10 mouse cellular contexts compared by ENCODE assay signal in the genomic region with DNA sequence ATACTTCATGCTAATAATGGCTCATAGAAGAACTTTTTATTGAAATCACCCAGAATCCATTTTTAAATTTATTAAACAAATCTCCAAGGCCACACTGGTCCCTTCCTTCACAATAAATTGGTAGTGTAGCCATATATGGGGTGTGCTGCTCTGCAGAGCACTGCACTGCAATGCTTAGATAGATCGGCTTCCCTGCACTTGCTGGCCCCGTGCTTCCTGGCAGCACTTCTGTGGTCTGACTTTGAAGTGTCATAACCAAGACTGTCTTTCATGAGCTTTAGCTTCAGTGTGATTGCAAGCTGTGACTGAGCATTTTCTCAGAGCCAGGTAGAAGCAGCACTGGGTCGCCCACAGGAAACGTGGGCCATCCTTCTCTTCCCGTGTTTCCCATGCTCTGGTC. TPM values are rescaled to one million over a fixed set of nuclear protein-coding genes. Genes with fewer than 3 reads are reported as not detected.
DNase-seq lines count a peak whose midpoint lies in the region; ATAC-seq lines count a peak whose summit lies in the region.
"Had no signal": no experiment of that assay in that cellular context is flagged by ENCODE, and none has a peak within 500 bp of the region (broad histone marks: within the 10 kb centered on the region; RNA-seq: fewer than 3 reads in every experiment).

No protein-coding gene starts in this region.

- H3K4me3 ChIP-seq in midbrain, embryonic 13.5 days (replicated peaks) = no peak overlapping the region
- H3K4me3 ChIP-seq: midbrain, embryonic 10.5 days had no signal

- 83% methylated on average over 5 of the region's 5 CpGs for WGBS in midbrain, embryonic 13.5 days

- H3K27me3 ChIP-seq in midbrain, embryonic 13.5 days = no peaks in the 10 kb centered on the region

- peaks cover 42% of the 10 kb centered on the region for H3K4me1 ChIP-seq in midbrain, embryonic 13.5 days (replicated peaks)

- H3K4me2 ChIP-seq in midbrain, embryonic 13.5 days (replicated peaks) = no peak overlapping the region
- H3K4me2 ChIP-seq: hindbrain, embryonic 14.5 days had no signal

- no peak overlapping the region for H3K9ac ChIP-seq in midbrain, embryonic 13.5 days (replicated peaks)
- H3K9ac ChIP-seq: hindbrain, embryonic 14.5 days had no signal

- H3K9me3 ChIP-seq in midbrain, embryonic 13.5 days = no peaks in the 10 kb centered on the region
- H3K9me3 ChIP-seq: midbrain, embryonic 10.5 days had no signal

- H3K36me3 ChIP-seq in midbrain, embryonic 13.5 days = no peaks in the 10 kb centered on the region

- H3K27ac ChIP-seq in midbrain, embryonic 13.5 days = no peak overlapping the region
- H3K27ac ChIP-seq: hindbrain, embryonic 14.5 days; midbrain, embryonic 10.5 days had no signal

- DNase-seq in adrenal gland, adult (ENCODE audit: inconsistent age in 2 of 2, low spot score in 1 of 2) = peak; percentile 39 to 78
- no peak for DNase-seq in adrenal gland, postnatal 4 days (ENCODE audit: low spot score in 2 of 2)
- DNase-seq in gastrocnemius, postnatal 10 days = peak; percentile 35
- peak; percentile 70 for DNase-seq in induced T-regulatory cell, adult 2 months (ENCODE audit: low read depth)
- no peak for DNase-seq in layer of hippocampus, postnatal 25 days (ENCODE audit: extremely low spot score in 1 of 2, low spot score in 1 of 2)
- no peak for DNase-seq in frontal cortex, postnatal 14 days (ENCODE audit: low spot score in 2 of 2)

- peak; percentile 84 for ATAC-seq in neutrophil, adult 5-6 weeks (ENCODE audit: extremely low read depth, insufficient number of reproducible peaks, low FRiP score, poor library complexity, severe bottlenecking)
- ATAC-seq in midbrain, embryonic 13.5 days = no peak

RNA-seq across cellular contexts. Expression of gene Ppp1r12a, which starts 5.8 kb away (rescaled TPM):
- 100 to 1,000 TPM; 112 to 122 TPM for total RNA-seq in adrenal gland, postnatal 4 days (2021)
- 10 to 100 TPM; 48.7 to 65.4 TPM for total RNA-seq in gastrocnemius, postnatal 10 days (2021)
- 342 and 392 TPM in 2 replicates for total RNA-seq in neutrophil, adult 5-6 weeks (2017)
- polyA plus RNA-seq in midbrain, embryonic 13.5 days (2015; fragmentation: Nextera tagmentation; extraction: Ambion mirVana) = 84.4 and 87.5 TPM in 2 replicates
- total RNA-seq in layer of hippocampus, postnatal 25 days (2021) = 100 to 1,000 TPM; 115 to 136 TPM

Comparison
In these comparisons a context has a peak if more than half of its experiments do, and no peak if none do; other contexts are left out.
1. DNase-seq: peak in adrenal gland, adult (2 of 2), gastrocnemius, postnatal 10 days (single experiment) and induced T-regulatory cell, adult 2 months (single experiment); none in adrenal gland, postnatal 4 days (0 of 2), layer of hippocampus, postnatal 25 days (0 of 2) and frontal cortex, postnatal 14 days (0 of 2).